Mouse (Mus musculus): ENCODE measurements around the gene Sox30. TPM values are rescaled to one million over a fixed set of nuclear protein-coding genes. Genes with fewer than 3 reads are reported as not detected.

The Sox30 gene
- polyA plus RNA-seq (2021): not detected

- ATAC-seq (no peak), DNase-seq (ENCODE audit: low read depth, low spot score) (no peak)
- ChIA-PET POLR2A (no interaction called here), CTCF (no interaction called here)
- in situ Hi-C loops (cut with MboI; ENCODE audit: low pct_unique_long_range_greater_than_20kb): no loop called here
- peaks cover 36% of the 10 kb centered on the region for H3K27me3 ChIP-seq
- no peak for TF ChIP-seq CTCF (IDR thresholded peaks at IDR 0.05)
Measured at GRCm38 (mm10) chr11:45979946-45980892, at the start of gene Sox30. Gene Sox30, plus strand, starts transcription at chr11:45980310.

- DNase-seq (ENCODE audit: low read depth, low spot score): no peak
- no peak for ATAC-seq
- H3K27me3 ChIP-seq: no peaks in the 10 kb centered on the region
- CTCF ChIA-PET: interaction anchor here (2.9 kb wide), 1 partner anchor 12 kb away, joined by 10 read pairs; the partner anchor contains the start of gene Lsm11
- TF ChIP-seq CTCF (IDR thresholded peaks at IDR 0.05): no peak
- POLR2A ChIA-PET: no interaction called here
- in situ Hi-C loops (cut with MboI; ENCODE audit: low pct_unique_long_range_greater_than_20kb): no loop called here
Measured at GRCm38 (mm10) chr11:45932771-45933170, 47.3 kb upstream of the Sox30 start.

GRCm38 (mm10) chr11:45937478-45937877 lies 42.6 kb upstream of the Sox30 start:
- in situ Hi-C loops (cut with MboI; ENCODE audit: low pct_unique_long_range_greater_than_20kb): no loop called here
- ChIA-PET CTCF (interaction anchor here (2.8 kb wide), 1 partner anchor 11 kb away, joined by 15 read pairs; no protein-coding TSS in a partner anchor), POLR2A (no interaction called here)
- no peak for TF ChIP-seq CTCF (IDR thresholded peaks at IDR 0.05)
- DNase-seq (ENCODE audit: low read depth, low spot score): no peak
- ATAC-seq: no peak
- no peaks in the 10 kb centered on the region for H3K27me3 ChIP-seq

- H3K27me3 ChIP-seq: no peaks in the 10 kb centered on the region
- TF ChIP-seq CTCF (IDR thresholded peaks at IDR 0.05): no peak
- CTCF ChIA-PET: interaction anchor here (1.2 to 2.8 kb wide), 3 partner anchors 9 to 12 kb away, joined by 5 to 15 read pairs (median 12); no protein-coding TSS in a partner anchor
- POLR2A ChIA-PET: no interaction called here
- in situ Hi-C loops (cut with MboI; ENCODE audit: low pct_unique_long_range_greater_than_20kb): no loop called here
- DNase-seq (ENCODE audit: low read depth, low spot score): no peak
- no peak for ATAC-seq
Measured at GRCm38 (mm10) chr11:45938917-45939316, 41.2 kb upstream of the Sox30 start.

- no peak for ATAC-seq
- CTCF ChIA-PET: interaction anchor here (0.7 to 1.5 kb wide), 3 partner anchors 9 to 16 kb away, joined by 3 to 5 read pairs (median 4); no protein-coding TSS in a partner anchor
- no peak for DNase-seq (ENCODE audit: low read depth, low spot score)
- H3K27me3 ChIP-seq: no peaks in the 10 kb centered on the region
- POLR2A ChIA-PET: no interaction called here
- in situ Hi-C loops (cut with MboI; ENCODE audit: low pct_unique_long_range_greater_than_20kb): no loop called here
- TF ChIP-seq CTCF (IDR thresholded peaks at IDR 0.05): no peak
Measured at GRCm38 (mm10) chr11:45942281-45942680, 37.8 kb upstream of the Sox30 start.

- no peak for TF ChIP-seq CTCF (IDR thresholded peaks at IDR 0.05)
- in situ Hi-C loops (cut with MboI; ENCODE audit: low pct_unique_long_range_greater_than_20kb): no loop called here
- POLR2A ChIA-PET: interaction anchor here (1.0 kb wide), 1 partner anchor 9 kb away, joined by 3 read pairs; no protein-coding TSS in a partner anchor
- no peak for ATAC-seq
- no peaks in the 10 kb centered on the region for H3K27me3 ChIP-seq
- no peak for DNase-seq (ENCODE audit: low read depth, low spot score)
- CTCF ChIA-PET: interaction anchor here (0.9 to 3.9 kb wide), 5 partner anchors 9 to 272 kb away, joined by 3 to 21 read pairs (median 3); partner anchors contain the start of gene Thg1l
Measured at GRCm38 (mm10) chr11:45943108-45943705, 36.9 kb upstream of the Sox30 start.

GRCm38 (mm10) chr11:45943891-45944642 lies 36.0 kb upstream of the Sox30 start:
- peak; percentile 52 for ATAC-seq
- no peak for TF ChIP-seq CTCF (IDR thresholded peaks at IDR 0.05)
- POLR2A ChIA-PET: interaction anchor here (0.7 to 1.0 kb wide), 2 partner anchors 10 to 288 kb away, joined by 3 read pairs; no protein-coding TSS in a partner anchor

GRCm38 (mm10) chr11:45944643-45945156 lies 35.4 kb upstream of the Sox30 start, which contains the start of gene Lsm11:
Gene Lsm11, minus strand, starts transcription at chr11:45944935.
- ATAC-seq: peak; percentile 97
- POLR2A ChIA-PET: interaction anchor here (0.5 to 0.7 kb wide), 2 partner anchors 288 to 612 kb away, joined by 3 read pairs; no protein-coding TSS in a partner anchor
- TF ChIP-seq CTCF (IDR thresholded peaks at IDR 0.05): peak; percentile 100
- CTCF ChIA-PET: interaction anchor here (2.2 to 3.9 kb wide), 2 partner anchors 10 to 11 kb away, joined by 10 to 21 read pairs; partner anchors contain the start of gene Thg1l
- DNase-seq (ENCODE audit: low read depth, low spot score): peak; percentile 71
- H3K27me3 ChIP-seq: no peaks in the 10 kb centered on the region
- in situ Hi-C loops (cut with MboI; ENCODE audit: low pct_unique_long_range_greater_than_20kb): no loop called here

More at GRCm38 (mm10) chr11:45943891-45944642, 36.0 kb upstream of the Sox30 start:
- CTCF ChIA-PET: interaction anchor here (0.9 to 3.9 kb wide), 5 partner anchors 8 to 17 kb away, joined by 3 to 21 read pairs (median 4); partner anchors contain the start of gene Thg1l
- in situ Hi-C loops (cut with MboI; ENCODE audit: low pct_unique_long_range_greater_than_20kb): no loop called here
- H3K27me3 ChIP-seq: no peaks in the 10 kb centered on the region
- DNase-seq (ENCODE audit: low read depth, low spot score): no peak

- no peak for ATAC-seq
- no peak for TF ChIP-seq CTCF (IDR thresholded peaks at IDR 0.05)
- ChIA-PET POLR2A (no interaction called here), CTCF (interaction anchor here (0.9 to 3.9 kb wide), 3 partner anchors 8 to 22 kb away, joined by 3 to 21 read pairs (median 3); partner anchors contain the start of gene Thg1l)
- in situ Hi-C loops (cut with MboI; ENCODE audit: low pct_unique_long_range_greater_than_20kb): no loop called here
- H3K27me3 ChIP-seq: no peaks in the 10 kb centered on the region
- no peak for DNase-seq (ENCODE audit: low read depth, low spot score)
Measured at GRCm38 (mm10) chr11:45946796-45947195, 33.3 kb upstream of the Sox30 start.

Data from Patski (cell line).